8 mouse cellular contexts compared by ENCODE assay signal in genomic region chr14:87415808-87416721, GRCm38 (mm10). TPM values are rescaled to one million over a fixed set of nuclear protein-coding genes. Genes with fewer than 3 reads are reported as not detected.
DNase-seq lines count a peak whose midpoint lies in the region; ATAC-seq lines count a peak whose summit lies in the region.

Tdrd3 (plus strand) TSS chr14:87416639.

- H3K9me3 ChIP-seq in hindbrain, embryonic 11.5 days (ENCODE audit: control insufficient read depth, low read length): no peaks in the 10 kb centered on the region

- peak within 1 kb of the TSS; percentile 94 for H3K9ac ChIP-seq in hindbrain, embryonic 11.5 days (ENCODE audit: low read depth, low read length)

- WGBS in hindbrain, embryonic 11.5 days: under 1% methylated on average over 74 of the region's 85 CpGs

- H3K4me3 ChIP-seq in hindbrain, embryonic 11.5 days (ENCODE audit: low read depth, low read length): peak within 1 kb of the TSS; percentile 82

- H3K27ac ChIP-seq in hindbrain, embryonic 11.5 days (ENCODE audit: low read depth, low read length): peak within 1 kb of the TSS; percentile 99

- peak; percentile 95 for ATAC-seq in hindbrain, embryonic 11.5 days (ENCODE audit: low FRiP score)

- H3K27me3 ChIP-seq in hindbrain, embryonic 11.5 days (ENCODE audit: control insufficient read depth, insufficient read depth, low read length): no peaks in the 10 kb centered on the region

- DNase-seq in Muller cell, postnatal 12 days (ENCODE audit: inconsistent ontology term): peak; percentile 96
- DNase-seq in cerebellum, adult 9-11 months: peak; percentile 97
- DNase-seq in frontal cortex, adult 2 months (ENCODE audit: extremely low spot score in 1 of 2, low spot score in 1 of 2): peak; percentile 89 to 95
- DNase-seq in hindbrain, embryonic 11.5 days (ENCODE audit: low spot score): peak; percentile 90
- peak; percentile 90 to 94 for DNase-seq in layer of hippocampus, postnatal 10 days (ENCODE audit: low spot score in 2 of 2)
- DNase-seq in lung, postnatal 10 days: peak; percentile 96
- DNase-seq in ovary, postnatal 36 days (ENCODE audit: low spot score): peak; percentile 94
- peak; percentile 92 for DNase-seq in thymus, postnatal 25 days

- H3K4me1 ChIP-seq in hindbrain, embryonic 11.5 days (replicated peaks; ENCODE audit: control insufficient read depth, insufficient read depth, low read length): no peaks in the 10 kb centered on the region

- H3K36me3 ChIP-seq in hindbrain, embryonic 11.5 days (ENCODE audit: control insufficient read depth, insufficient read depth, low read length): no peaks in the 10 kb centered on the region

- H3K4me2 ChIP-seq in hindbrain, embryonic 11.5 days (replicated peaks; ENCODE audit: low read depth, low read length): peak within 1 kb of the TSS; percentile 87

RNA-seq across cellular contexts. Expression of gene Tdrd3, which starts in this region (rescaled TPM):
- 24.0 and 25.5 TPM in 2 replicates for polyA plus RNA-seq in frontal cortex, adult 2 months (2012; rRNA removed)
- 46.0 and 48.8 TPM in 2 replicates for polyA plus RNA-seq in hindbrain, embryonic 11.5 days (2014; fragmentation: Nextera tagmentation; extraction: Ambion mirVana)
- 10 to 100 TPM; 30.0 to 33.8 TPM for total RNA-seq in layer of hippocampus, postnatal 10 days (2021)

Comparison
In these comparisons a context has a peak if more than half of its experiments do, and no peak if none do; other contexts are left out.
1. Peak in every context shown above with its lines: DNase-seq, ATAC-seq, H3K4me3 ChIP-seq and H3K27ac ChIP-seq.